Mouse (Mus musculus): ENCODE measurements at regions not wholly inside any gene's neighbourhood (a gene's known extent, or its start where the extent isn't known, plus 50 kb on each side); places are given as distances from the start of the nearest gene placed in this dataset.

- TF ChIP-seq CTCF (conservative IDR thresholded peaks at IDR 0.05; ENCODE audit: insufficient read depth, insufficient read length, low read depth, low read length) = no peak
- no peak for TF ChIP-seq POLR2A (IDR thresholded peaks at IDR 0.05; ENCODE audit: low read depth, low read length)
Observed at GRCm38 (mm10) chr16:93017025-93017424, 191.1 kb upstream of the Runx1 start.

Measured in kidney, adult 2 months (tissue).